Mouse (Mus musculus): ENCODE results near the gene Pla2g4c.

Gene Pla2g4c

GRCm38 (mm10) chr7:13355943-13356342 lies 31.5 kb downstream of the Pla2g4c start:
- DNase-seq (ENCODE audit: low read depth, low spot score): no peak

- DNase-seq (ENCODE audit: low read depth, low spot score): no peak
These were observed 56.1 kb downstream of the Pla2g4c start for GRCm38 (mm10) chr7:13380588-13380987.

- DNase-seq (ENCODE audit: low read depth, low spot score): no peak
These were observed 73.4 kb downstream of the Pla2g4c start, which contains the start of gene Cabp5 for GRCm38 (mm10) chr7:13397832-13398231. Cabp5 (plus strand) TSS chr7:13398132.

All from CD4-positive, CD25-positive, alpha-beta regulatory T cell, adult 2 months (primary cell).